Mouse (Mus musculus): ENCODE measurements around the gene Tarsl2. TPM values are rescaled to one million over a fixed set of nuclear protein-coding genes. Genes with fewer than 3 reads are reported as not detected.

Gene Tarsl2
- polyA plus RNA-seq, 1 experiment from 2014 or later = 14.1 TPM

DNA sequence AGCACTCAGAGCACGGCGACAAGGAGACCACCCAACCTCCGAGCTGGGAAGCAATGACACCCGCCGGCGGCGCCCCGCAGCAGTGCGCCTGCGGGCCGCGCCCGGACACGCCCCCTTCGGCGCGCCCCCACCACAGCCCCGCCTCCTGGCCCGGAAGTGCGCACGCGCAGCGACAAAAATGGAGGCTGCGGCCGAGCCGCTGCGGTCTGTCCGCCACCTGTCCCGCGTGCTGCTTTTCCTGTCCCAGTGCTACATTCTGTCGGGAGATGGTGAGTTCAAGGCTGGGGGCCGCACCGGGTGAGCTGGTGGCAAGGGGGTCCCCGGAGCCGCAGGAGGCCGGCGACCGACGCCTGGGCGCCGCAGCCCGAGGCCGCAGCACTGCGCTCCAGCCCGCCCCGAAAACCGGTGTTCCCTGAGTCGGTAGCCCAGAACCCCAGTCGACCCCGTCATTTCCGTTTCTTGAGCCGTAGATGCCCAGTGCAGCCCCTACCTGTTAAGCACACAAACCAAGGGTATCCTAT, 48.7 kb downstream of the Tarsl2 start:
- H3K9ac ChIP-seq (ENCODE audit: low read length) = peak overlapping the region; percentile 84
- no peaks in the 10 kb centered on the region for H3K9me3 ChIP-seq (ENCODE audit: control insufficient read depth, low read length)
- no peaks in the 10 kb centered on the region for H3K27me3 ChIP-seq (ENCODE audit: control insufficient read depth, insufficient read depth, low read length)
- H3K27ac ChIP-seq (ENCODE audit: low read depth, low read length) = peak overlapping the region; percentile 67
- H3K36me3 ChIP-seq (ENCODE audit: control insufficient read depth, insufficient read depth, low read length) = 0 out of 2 replicates have a peak, but pooled peaks cover 5% of the 10 kb centered on the region
- DNase-seq (ENCODE audit: low spot score) (peak; percentile 91), ATAC-seq (ENCODE audit: insufficient read depth, low FRiP score, low TSS enrichment) (peak; percentile 89)
- peak overlapping the region; percentile 64 for H3K4me2 ChIP-seq (ENCODE audit: low read depth)
- peak overlapping the region; percentile 87 for H3K4me3 ChIP-seq (ENCODE audit: low read depth, low read length)
- H3K4me1 ChIP-seq (ENCODE audit: control insufficient read depth, insufficient read depth, low read length) = peaks cover 9% of the 10 kb centered on the region
- under 1% methylated on average over 42 of the region's 52 CpGs for WGBS

- Histone ChIP-seq H3K27me3 (ENCODE audit: control insufficient read depth, insufficient read depth, low read length) (no peaks in the 10 kb centered on the region), H3K4me3 (ENCODE audit: low read depth, low read length) (no peak overlapping the region), H3K27ac (ENCODE audit: low read depth, low read length) (no peak overlapping the region), H3K9me3 (ENCODE audit: control insufficient read depth, low read length) (no peaks in the 10 kb centered on the region), H3K9ac (ENCODE audit: low read length) (no peak overlapping the region), H3K4me2 (ENCODE audit: low read depth) (no peak overlapping the region), H3K4me1 (ENCODE audit: control insufficient read depth, insufficient read depth, low read length) (peaks cover 9% of the 10 kb centered on the region), H3K36me3 (ENCODE audit: control insufficient read depth, insufficient read depth, low read length) (peaks cover 5% of the 10 kb centered on the region; the same call in 1 of the 2 replicates)
- ATAC-seq (ENCODE audit: insufficient read depth, low FRiP score, low TSS enrichment) = no peak
- no peak for DNase-seq (ENCODE audit: low spot score)
- 54% methylated on average over 2 of the region's 2 CpGs for WGBS
These were observed 51.8 kb downstream of the Tarsl2 start for GRCm38 (mm10) chr7:65696450-65696849.

DNA sequence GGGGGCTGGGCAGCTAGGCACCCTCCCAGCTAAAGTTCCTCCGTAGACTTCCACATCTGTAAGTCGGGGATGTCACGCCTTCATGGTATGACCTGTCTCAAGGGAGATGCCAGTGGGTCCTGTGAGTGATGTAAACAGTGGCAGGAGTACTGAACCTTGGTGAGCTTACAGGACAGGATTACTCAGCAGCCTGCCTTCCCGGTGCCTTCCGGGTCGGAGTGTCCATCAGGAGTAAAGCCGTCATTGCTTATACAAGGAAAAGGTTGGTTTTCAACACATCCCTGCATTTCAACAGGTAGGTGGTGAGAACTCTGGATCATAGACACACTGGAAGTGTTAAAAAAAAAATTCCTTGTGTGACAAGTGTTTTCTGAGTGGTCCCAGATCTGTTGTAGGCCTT, 57.4 kb downstream of the Tarsl2 start:
- WGBS = 93% methylated on average over 7 of the region's 7 CpGs
- Histone ChIP-seq H3K4me3 (ENCODE audit: low read depth, low read length) (no peak overlapping the region), H3K4me1 (ENCODE audit: control insufficient read depth, insufficient read depth, low read length) (no peaks in the 10 kb centered on the region), H3K9ac (ENCODE audit: low read length) (no peak overlapping the region), H3K36me3 (ENCODE audit: control insufficient read depth, insufficient read depth, low read length) (peaks cover 3% of the 10 kb centered on the region; the same call in 1 of the 2 replicates), H3K4me2 (ENCODE audit: low read depth) (no peak overlapping the region), H3K27me3 (ENCODE audit: control insufficient read depth, insufficient read depth, low read length) (no peaks in the 10 kb centered on the region), H3K27ac (ENCODE audit: low read depth, low read length) (no peak overlapping the region), H3K9me3 (ENCODE audit: control insufficient read depth, low read length) (no peaks in the 10 kb centered on the region)
- no peak for ATAC-seq (ENCODE audit: insufficient read depth, low FRiP score, low TSS enrichment)
- DNase-seq (ENCODE audit: low spot score) = no peak

DNA sequence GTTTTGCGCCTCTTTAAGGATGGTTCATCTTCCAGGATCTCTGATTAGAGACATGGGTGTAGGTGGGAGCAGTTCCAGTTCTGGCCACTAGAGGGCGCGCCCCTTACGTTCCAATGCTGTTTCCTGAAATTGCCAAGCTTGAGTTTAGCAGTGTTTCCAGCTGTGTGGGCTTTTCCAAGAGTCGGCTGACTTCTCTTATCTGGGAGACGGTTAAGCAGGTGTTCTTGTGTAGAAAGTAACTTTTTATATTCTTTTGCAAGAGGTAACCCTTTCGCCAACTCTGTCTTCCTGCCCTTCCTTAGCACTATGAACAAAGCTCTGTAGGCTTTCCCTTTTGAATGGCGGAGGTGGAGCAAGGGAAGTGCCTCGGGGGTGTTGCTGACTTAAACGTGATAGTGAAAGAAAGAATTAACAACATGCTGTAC, 60.1 kb downstream of the Tarsl2 start:
- Histone ChIP-seq H3K4me3 (ENCODE audit: low read depth, low read length) (no peak overlapping the region), H3K4me2 (ENCODE audit: low read depth) (peak overlapping the region; percentile 10; the same call in 1 of the 2 replicates)

GRCm38 (mm10) chr7:65708506-65708905, 63.8 kb downstream of the Tarsl2 start:
- ATAC-seq (ENCODE audit: insufficient read depth, low FRiP score, low TSS enrichment) (no peak), DNase-seq (ENCODE audit: low spot score) (no peak)
- no peak overlapping the region for H3K4me2 ChIP-seq (ENCODE audit: low read depth)
- H3K36me3 ChIP-seq (ENCODE audit: control insufficient read depth, insufficient read depth, low read length) = no peaks in the 10 kb centered on the region
- no peaks in the 10 kb centered on the region for H3K9me3 ChIP-seq (ENCODE audit: control insufficient read depth, low read length)
- 91% methylated on average over 1 of the region's 1 CpGs for WGBS
- no peak overlapping the region for H3K9ac ChIP-seq (ENCODE audit: low read length)
- H3K4me3 ChIP-seq (ENCODE audit: low read depth, low read length) = no peak overlapping the region
- H3K27ac ChIP-seq (ENCODE audit: low read depth, low read length) = no peak overlapping the region
- no peaks in the 10 kb centered on the region for H3K27me3 ChIP-seq (ENCODE audit: control insufficient read depth, insufficient read depth, low read length)
- no peaks in the 10 kb centered on the region for H3K4me1 ChIP-seq (ENCODE audit: control insufficient read depth, insufficient read depth, low read length)

More for the DNA sequence above, 60.1 kb downstream of the Tarsl2 start:
- 23% methylated on average over 10 of the region's 10 CpGs for WGBS
- no peaks in the 10 kb centered on the region for H3K27me3 ChIP-seq (ENCODE audit: control insufficient read depth, insufficient read depth, low read length)
- H3K36me3 ChIP-seq (ENCODE audit: control insufficient read depth, insufficient read depth, low read length) = no peaks in the 10 kb centered on the region; the same call in 1 of the 2 replicates
- ATAC-seq (ENCODE audit: insufficient read depth, low FRiP score, low TSS enrichment) = no peak
- no peak overlapping the region for H3K27ac ChIP-seq (ENCODE audit: low read depth, low read length)
- DNase-seq (ENCODE audit: low spot score) = peak; percentile 87
- H3K9ac ChIP-seq (ENCODE audit: low read length) = no peak overlapping the region
- H3K4me1 ChIP-seq (ENCODE audit: control insufficient read depth, insufficient read depth, low read length) = no peaks in the 10 kb centered on the region
- H3K9me3 ChIP-seq (ENCODE audit: control insufficient read depth, low read length) = no peaks in the 10 kb centered on the region

DNA sequence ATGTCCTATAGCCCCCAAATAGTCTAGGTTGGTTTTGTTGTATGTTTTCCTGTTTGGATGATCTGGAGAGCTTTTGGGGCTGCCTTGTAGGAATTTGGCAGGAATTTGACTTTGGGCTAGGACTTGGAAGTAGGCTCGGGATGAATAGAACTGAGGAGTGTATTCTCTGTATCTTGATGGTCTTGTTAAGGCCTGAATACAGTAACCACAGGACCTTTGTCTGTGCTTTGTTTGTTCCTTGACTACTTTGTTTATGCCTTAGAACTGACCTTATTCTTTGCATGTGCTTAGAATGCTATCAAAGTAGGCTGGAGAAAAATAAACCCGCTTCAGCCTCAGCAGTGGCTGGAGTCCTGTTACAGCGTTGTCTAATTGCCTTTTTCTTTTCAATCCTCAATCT, 65.6 kb downstream of the Tarsl2 start:
- no peaks in the 10 kb centered on the region for H3K36me3 ChIP-seq (ENCODE audit: control insufficient read depth, insufficient read depth, low read length)
- no peak overlapping the region for H3K9ac ChIP-seq (ENCODE audit: low read length)
- H3K27me3 ChIP-seq (ENCODE audit: control insufficient read depth, insufficient read depth, low read length) = no peaks in the 10 kb centered on the region
- ATAC-seq (ENCODE audit: insufficient read depth, low FRiP score, low TSS enrichment) (no peak), DNase-seq (ENCODE audit: low spot score) (no peak)
- no peaks in the 10 kb centered on the region for H3K9me3 ChIP-seq (ENCODE audit: control insufficient read depth, low read length)
- 84% methylated on average over 3 of the region's 3 CpGs for WGBS
- no peaks in the 10 kb centered on the region for H3K4me1 ChIP-seq (ENCODE audit: control insufficient read depth, insufficient read depth, low read length)
- no peak overlapping the region for H3K27ac ChIP-seq (ENCODE audit: low read depth, low read length)
- no peak overlapping the region for H3K4me2 ChIP-seq (ENCODE audit: low read depth)
- H3K4me3 ChIP-seq (ENCODE audit: low read depth, low read length) = no peak overlapping the region

DNA sequence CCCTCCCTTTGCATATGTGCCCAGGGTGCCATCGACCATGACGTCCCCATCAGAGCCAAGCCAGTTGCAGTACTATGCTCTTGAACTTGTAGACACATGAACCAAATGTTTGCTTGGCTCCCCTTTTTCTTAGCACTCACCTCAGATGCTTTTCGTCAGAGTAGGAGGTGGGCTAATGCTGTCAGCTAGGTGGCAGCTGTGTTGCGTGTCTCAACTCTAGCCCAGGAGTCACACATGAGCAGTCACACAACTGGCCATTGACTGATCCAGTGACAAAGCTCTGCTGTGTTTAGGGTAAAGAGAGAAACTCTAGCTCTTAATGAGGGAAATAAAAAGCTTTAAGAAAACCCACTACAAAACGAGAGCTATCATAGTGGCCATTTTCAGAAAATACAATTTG, 69.1 kb downstream of the Tarsl2 start:
- Histone ChIP-seq H3K9ac (ENCODE audit: low read length) (no peak overlapping the region), H3K9me3 (ENCODE audit: control insufficient read depth, low read length) (no peaks in the 10 kb centered on the region), H3K4me2 (ENCODE audit: low read depth) (no peak overlapping the region), H3K4me1 (ENCODE audit: control insufficient read depth, insufficient read depth, low read length) (no peaks in the 10 kb centered on the region), H3K4me3 (ENCODE audit: low read depth, low read length) (no peak overlapping the region), H3K36me3 (ENCODE audit: control insufficient read depth, insufficient read depth, low read length) (no peaks in the 10 kb centered on the region), H3K27me3 (ENCODE audit: control insufficient read depth, insufficient read depth, low read length) (no peaks in the 10 kb centered on the region), H3K27ac (ENCODE audit: low read depth, low read length) (no peak overlapping the region)
- ATAC-seq (ENCODE audit: insufficient read depth, low FRiP score, low TSS enrichment) (no peak), DNase-seq (ENCODE audit: low spot score) (no peak)
- 74% methylated on average over 5 of the region's 5 CpGs for WGBS

DNA sequence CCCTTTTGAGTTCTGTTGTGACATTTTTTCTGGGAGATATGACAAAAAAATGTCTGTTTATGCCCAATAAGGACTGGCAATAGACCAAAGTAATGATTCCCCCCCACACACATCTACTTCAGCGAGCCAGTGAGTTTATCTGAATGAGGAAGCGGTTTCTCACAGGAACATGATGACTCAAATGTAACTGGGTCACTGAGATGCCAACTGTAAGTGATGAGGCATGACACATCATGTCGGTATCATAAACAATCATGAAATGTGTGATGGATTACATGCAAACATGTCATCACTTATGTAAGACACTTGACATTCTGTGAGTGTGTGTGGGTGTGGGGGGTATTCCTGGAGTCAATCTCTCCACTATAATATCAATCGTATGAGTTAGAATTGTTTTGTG, 69.6 kb downstream of the Tarsl2 start:
- WGBS = 83% methylated on average over 4 of the region's 4 CpGs
- H3K27ac ChIP-seq (ENCODE audit: low read depth, low read length) = no peak overlapping the region
- H3K4me2 ChIP-seq (ENCODE audit: low read depth) = no peak overlapping the region

DNA sequence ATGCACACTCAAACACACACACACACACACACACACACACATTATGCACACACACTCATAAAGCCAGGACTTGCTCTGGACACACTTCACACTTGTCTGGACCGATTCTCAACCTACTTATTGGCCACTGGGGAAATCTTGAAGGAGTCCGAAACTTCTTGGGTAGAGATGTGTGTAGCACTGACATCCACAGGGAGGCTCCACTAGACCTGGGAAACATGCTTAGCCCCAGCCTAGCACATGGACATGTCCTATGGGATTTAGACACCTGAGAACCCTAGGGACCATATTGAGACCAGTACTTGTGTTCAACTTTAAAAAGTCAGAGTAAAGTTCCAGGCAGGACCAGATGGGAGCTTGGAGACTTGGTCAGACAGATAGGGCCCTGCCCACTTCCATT, 89.3 kb downstream of the Tarsl2 start:
- no peak overlapping the region for H3K9ac ChIP-seq (ENCODE audit: low read length)
- DNase-seq (ENCODE audit: low spot score) (no peak), ATAC-seq (ENCODE audit: insufficient read depth, low FRiP score, low TSS enrichment) (no peak)
- WGBS = 74% methylated on average over 2 of the region's 2 CpGs
- H3K36me3 ChIP-seq (ENCODE audit: control insufficient read depth, insufficient read depth, low read length) = no peaks in the 10 kb centered on the region
- H3K4me2 ChIP-seq (ENCODE audit: low read depth) = no peak overlapping the region
- no peaks in the 10 kb centered on the region for H3K27me3 ChIP-seq (ENCODE audit: control insufficient read depth, insufficient read depth, low read length)
- no peaks in the 10 kb centered on the region for H3K4me1 ChIP-seq (ENCODE audit: control insufficient read depth, insufficient read depth, low read length)
- no peak overlapping the region for H3K27ac ChIP-seq (ENCODE audit: low read depth, low read length)
- no peak overlapping the region for H3K4me3 ChIP-seq (ENCODE audit: low read depth, low read length)
- no peaks in the 10 kb centered on the region for H3K9me3 ChIP-seq (ENCODE audit: control insufficient read depth, low read length)

More for the DNA sequence above, 69.6 kb downstream of the Tarsl2 start:
- DNase-seq (ENCODE audit: low spot score) (no peak), ATAC-seq (ENCODE audit: insufficient read depth, low FRiP score, low TSS enrichment) (no peak)
- no peaks in the 10 kb centered on the region for H3K9me3 ChIP-seq (ENCODE audit: control insufficient read depth, low read length)
- H3K27me3 ChIP-seq (ENCODE audit: control insufficient read depth, insufficient read depth, low read length) = no peaks in the 10 kb centered on the region
- H3K9ac ChIP-seq (ENCODE audit: low read length) = no peak overlapping the region
- no peaks in the 10 kb centered on the region for H3K36me3 ChIP-seq (ENCODE audit: control insufficient read depth, insufficient read depth, low read length)
- no peak overlapping the region for H3K4me3 ChIP-seq (ENCODE audit: low read depth, low read length)
- H3K4me1 ChIP-seq (ENCODE audit: control insufficient read depth, insufficient read depth, low read length) = no peaks in the 10 kb centered on the region

Data from neural tube, embryonic 11.5 days (tissue).